Mouse (Mus musculus) spleen, adult 10 weeks (tissue): ENCODE measurements around the gene Atp9a. TPM values are rescaled to one million over a fixed set of nuclear protein-coding genes. Genes with fewer than 3 reads are reported as not detected.

Source experiments
- polyA plus RNA-seq: library from polyadenylated mRNA; stranded (reverse); fragments of 350-450 nt; fragmentation: Illumina TruSeq; extraction: RNeasy Lipid Tissue Mini Kit (QIAGEN cat#74804); gene quantifications from one replicate; pipeline ENCODE4 v1.2.3, GENCODE M21; 2015; ENCODE audit warnings: low replicate concordance; ENCODE audit not compliant: insufficient read depth

Gene Atp9a
- polyA plus RNA-seq = 3.0 TPM

GRCm38 (mm10) chr2:168742059-168742627 is at the start of gene Atp9a:
Gene Atp9a, minus strand, starts transcription at chr2:168742409.

GRCm38 (mm10) chr2:168767582-168767981 is 25.4 kb upstream of the Atp9a start, which contains the start of gene Sall4:
Gene Sall4, minus strand, starts transcription at chr2:168767943.

GRCm38 (mm10) chr2:168601491-168602386 is 140.5 kb downstream of the Atp9a start, which contains the start of gene Nfatc2:
Gene Nfatc2, minus strand, starts transcription at chr2:168601657.

Other genes starting within 250 kb of the Atp9a start
- 14.7 TPM for gene Nfatc2, start 140.8 kb downstream of the Atp9a start, polyA plus RNA-seq
- gene Sall4, start 25.5 kb upstream of the Atp9a start, polyA plus RNA-seq = not detected
- gene Zfp64, start 213.2 kb upstream of the Atp9a start, polyA plus RNA-seq = 2.2 TPM